Mouse (Mus musculus): ENCODE measurements around the gene Dgcr2. TPM values are rescaled to one million over a fixed set of nuclear protein-coding genes. Genes with fewer than 3 reads are reported as not detected.

The Dgcr2 gene
- total and polyA plus RNA-seq, 3 experiments, result 20.5 to 27.8 (median 25.5) TPM

- H3K9me3 ChIP-seq (replicated peaks), result 0 out of 2 replicates have a peak, but pooled peaks cover 8% of the 10 kb centered on the region
- peaks cover 3% of the 10 kb centered on the region for H3K36me3 ChIP-seq (replicated peaks)
- H3K27me3 ChIP-seq (ENCODE audit: insufficient read depth, low read length), result peaks cover 76% of the 10 kb centered on the region
- no peak overlapping the region for H3K4me3 ChIP-seq (ENCODE audit: low read depth, low read length)
- TF ChIP-seq GATA1 (IDR thresholded peaks at IDR 0.05; ENCODE audit: borderline replicate concordance, low read length), result no peak
- no peak; the same call in 1 of the 2 replicates for TF ChIP-seq CTCF (IDR thresholded peaks at IDR 0.05; ENCODE audit: low read depth, low read length)
- TF ChIP-seq TAL1 (conservative IDR thresholded peaks at IDR 0.05; ENCODE audit: low read depth, low read length), result no peak
- no peak for TF ChIP-seq POLR2AphosphoS5 (IDR thresholded peaks at IDR 0.05; ENCODE audit: insufficient replicate concordance, low read depth, low read length)
- TF ChIP-seq GATA2 (IDR thresholded peaks at IDR 0.05; ENCODE audit: borderline replicate concordance, low read depth, low read length), result no peak
- peaks cover 22% of the 10 kb centered on the region for H3K4me1 ChIP-seq (ENCODE audit: insufficient read depth, low read depth, low read length)
- no peak for DNase-seq (ENCODE audit: low spot score)
- ATAC-seq (ENCODE audit: extremely low read depth, insufficient number of reproducible peaks, low FRiP score, poor library complexity, severe bottlenecking), result no peak
Measured at GRCm38 (mm10) chr16:17830385-17831178, 67.8 kb downstream of the Dgcr2 start.

- H3K4me1 ChIP-seq (ENCODE audit: insufficient read depth, low read depth, low read length), result peaks cover 6% of the 10 kb centered on the region; the same call in 1 of the 2 replicates
- H3K36me3 ChIP-seq (replicated peaks), result no peaks in the 10 kb centered on the region
Measured at GRCm38 (mm10) chr16:17828867-17829266, 69.5 kb downstream of the Dgcr2 start.

GRCm38 (mm10) chr16:17828229-17828628 lies 70.1 kb downstream of the Dgcr2 start:
- H3K4me1 ChIP-seq (ENCODE audit: insufficient read depth, low read depth, low read length), result peaks cover 3% of the 10 kb centered on the region; the same call in 1 of the 2 replicates
- H3K9me3 ChIP-seq (replicated peaks), result no peaks in the 10 kb centered on the region
- no peak for DNase-seq (ENCODE audit: low spot score)
- H3K27me3 ChIP-seq (ENCODE audit: insufficient read depth, low read length), result peaks cover 69% of the 10 kb centered on the region
- TF ChIP-seq CTCF (IDR thresholded peaks at IDR 0.05; ENCODE audit: low read depth, low read length) (no peak), POLR2AphosphoS5 (IDR thresholded peaks at IDR 0.05; ENCODE audit: insufficient replicate concordance, low read depth, low read length) (no peak), GATA2 (IDR thresholded peaks at IDR 0.05; ENCODE audit: borderline replicate concordance, low read depth, low read length) (no peak), TAL1 (conservative IDR thresholded peaks at IDR 0.05; ENCODE audit: low read depth, low read length) (no peak), GATA1 (IDR thresholded peaks at IDR 0.05; ENCODE audit: borderline replicate concordance, low read length) (no peak)
- no peak overlapping the region for H3K4me3 ChIP-seq (ENCODE audit: low read depth, low read length)
- no peaks in the 10 kb centered on the region for H3K36me3 ChIP-seq (replicated peaks)
- no peak for ATAC-seq (ENCODE audit: extremely low read depth, insufficient number of reproducible peaks, low FRiP score, poor library complexity, severe bottlenecking)

More at GRCm38 (mm10) chr16:17828867-17829266, 69.5 kb downstream of the Dgcr2 start:
- H3K4me3 ChIP-seq (ENCODE audit: low read depth, low read length), result no peak overlapping the region
- H3K27me3 ChIP-seq (ENCODE audit: insufficient read depth, low read length), result peaks cover 69% of the 10 kb centered on the region
- DNase-seq (ENCODE audit: low spot score) (no peak), ATAC-seq (ENCODE audit: extremely low read depth, insufficient number of reproducible peaks, low FRiP score, poor library complexity, severe bottlenecking) (no peak)
- 0 out of 2 replicates have a peak, but pooled peaks cover 5% of the 10 kb centered on the region for H3K9me3 ChIP-seq (replicated peaks)
- TF ChIP-seq POLR2AphosphoS5 (IDR thresholded peaks at IDR 0.05; ENCODE audit: insufficient replicate concordance, low read depth, low read length), result no peak
- no peak for TF ChIP-seq GATA2 (IDR thresholded peaks at IDR 0.05; ENCODE audit: borderline replicate concordance, low read depth, low read length)
- no peak for TF ChIP-seq GATA1 (IDR thresholded peaks at IDR 0.05; ENCODE audit: borderline replicate concordance, low read length)
- no peak for TF ChIP-seq CTCF (IDR thresholded peaks at IDR 0.05; ENCODE audit: low read depth, low read length)
- no peak for TF ChIP-seq TAL1 (conservative IDR thresholded peaks at IDR 0.05; ENCODE audit: low read depth, low read length)

- H3K27me3 ChIP-seq (ENCODE audit: insufficient read depth, low read length), result peaks cover 53% of the 10 kb centered on the region
- H3K4me1 ChIP-seq (ENCODE audit: insufficient read depth, low read depth, low read length), result no peaks in the 10 kb centered on the region
- no peak for TF ChIP-seq POLR2AphosphoS5 (IDR thresholded peaks at IDR 0.05; ENCODE audit: insufficient replicate concordance, low read depth, low read length)
- TF ChIP-seq TAL1 (conservative IDR thresholded peaks at IDR 0.05; ENCODE audit: low read depth, low read length), result no peak
- H3K9me3 ChIP-seq (replicated peaks), result no peaks in the 10 kb centered on the region
- ATAC-seq (ENCODE audit: extremely low read depth, insufficient number of reproducible peaks, low FRiP score, poor library complexity, severe bottlenecking) (no peak), DNase-seq (ENCODE audit: low spot score) (no peak)
- H3K36me3 ChIP-seq (replicated peaks), result no peaks in the 10 kb centered on the region
- H3K4me3 ChIP-seq (ENCODE audit: low read depth, low read length), result no peak overlapping the region
Measured at GRCm38 (mm10) chr16:17826500-17826899, 71.9 kb downstream of the Dgcr2 start.

GRCm38 (mm10) chr16:17816528-17816927 lies 81.8 kb downstream of the Dgcr2 start:
- H3K9me3 ChIP-seq (replicated peaks), result peaks cover 5% of the 10 kb centered on the region; the same call in 1 of the 2 replicates
- no peak for DNase-seq (ENCODE audit: low spot score)
- H3K27me3 ChIP-seq (ENCODE audit: insufficient read depth, low read length), result peaks cover 58% of the 10 kb centered on the region
- no peak for TF ChIP-seq GATA1 (IDR thresholded peaks at IDR 0.05; ENCODE audit: borderline replicate concordance, low read length)
- no peak for TF ChIP-seq POLR2AphosphoS5 (IDR thresholded peaks at IDR 0.05; ENCODE audit: insufficient replicate concordance, low read depth, low read length)
- TF ChIP-seq GATA2 (IDR thresholded peaks at IDR 0.05; ENCODE audit: borderline replicate concordance, low read depth, low read length), result no peak
- H3K36me3 ChIP-seq (replicated peaks), result no peaks in the 10 kb centered on the region
- peaks cover 5% of the 10 kb centered on the region; the same call in 1 of the 2 replicates for H3K4me1 ChIP-seq (ENCODE audit: insufficient read depth, low read depth, low read length)
- H3K4me3 ChIP-seq (ENCODE audit: low read depth, low read length), result no peak overlapping the region
- ATAC-seq (ENCODE audit: extremely low read depth, insufficient number of reproducible peaks, low FRiP score, poor library complexity, severe bottlenecking), result no peak

Data from G1E (cell line).